Mouse (Mus musculus): ENCODE results near the gene Asic1. TPM values are rescaled to one million over a fixed set of nuclear protein-coding genes. Genes with fewer than 3 reads are reported as not detected.

The Asic1 gene
- polyA plus RNA-seq, 1 experiment from 2014 or later = 0.30 TPM

DNA sequence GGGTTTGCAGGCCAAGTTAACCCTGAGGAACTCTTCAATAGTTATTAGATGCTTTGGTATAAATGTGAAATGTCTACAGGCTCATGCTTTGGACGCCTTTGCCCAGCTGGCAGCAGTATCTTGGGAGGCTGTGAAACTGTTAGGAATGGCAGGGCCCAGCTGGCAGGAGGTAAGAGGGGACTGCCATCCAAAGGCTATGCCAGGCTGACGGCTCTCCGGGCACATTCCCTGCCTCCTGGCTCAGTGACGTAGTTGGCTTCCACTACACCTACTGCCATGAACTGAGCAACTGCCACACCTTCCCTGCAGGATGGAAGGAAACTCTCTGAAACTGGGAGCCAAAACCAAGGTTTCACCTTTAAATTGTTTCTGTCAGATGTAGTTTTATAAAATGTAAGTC is 70.1 kb downstream of the Asic1 start:
- H3K9ac ChIP-seq (ENCODE audit: low read depth, low read length) = no peak overlapping the region
- no peak overlapping the region for H3K4me3 ChIP-seq (ENCODE audit: low read depth, low read length)
- no peak overlapping the region for H3K27ac ChIP-seq (ENCODE audit: low read length)
- ATAC-seq (ENCODE audit: low read depth) = no peak
- H3K9me3 ChIP-seq (replicated peaks; ENCODE audit: control insufficient read depth, low read length) = no peaks in the 10 kb centered on the region
- no peak overlapping the region for H3K4me2 ChIP-seq (ENCODE audit: low read depth, low read length)
- WGBS (ENCODE audit: insufficient replicate concordance) = 71% methylated on average over 4 of the region's 4 CpGs
- H3K27me3 ChIP-seq (ENCODE audit: control insufficient read depth, insufficient read depth, low read depth, low read length) = no peaks in the 10 kb centered on the region
- H3K4me1 ChIP-seq (ENCODE audit: control insufficient read depth, low read depth, low read length) = no peaks in the 10 kb centered on the region
- no peaks in the 10 kb centered on the region for H3K36me3 ChIP-seq (ENCODE audit: control insufficient read depth, insufficient read depth)

Other genes starting within 250 kb of the Asic1 start
- 0.57 and 0.92 TPM in 2 replicates for gene Nckap5l, start 212.6 kb upstream of the Asic1 start, polyA plus RNA-seq (2015; fragmentation: Nextera tagmentation; extraction: Ambion mirVana)
- gene Bcdin3d, start 195.6 kb upstream of the Asic1 start, polyA plus RNA-seq (2015; fragmentation: Nextera tagmentation; extraction: Ambion mirVana) = 4.7 and 5.0 TPM in 2 replicates
- 0.02 TPM in 1 of 2 replicates, not detected in the other for gene Faim2, start 142.2 kb upstream of the Asic1 start, polyA plus RNA-seq (2015; fragmentation: Nextera tagmentation; extraction: Ambion mirVana)
- gene Aqp2, start 91.3 kb upstream of the Asic1 start, polyA plus RNA-seq (2015; fragmentation: Nextera tagmentation; extraction: Ambion mirVana) = not detected in 2 replicates
- gene Aqp5, start 79.6 kb upstream of the Asic1 start, polyA plus RNA-seq (2015; fragmentation: Nextera tagmentation; extraction: Ambion mirVana) = 0.07 TPM in 1 of 2 replicates, not detected in the other
- not detected in 2 replicates for gene Aqp6, start 69.0 kb upstream of the Asic1 start, polyA plus RNA-seq (2015; fragmentation: Nextera tagmentation; extraction: Ambion mirVana)
- 63.1 and 68.1 TPM in 2 replicates for gene Racgap1, start 18.7 kb upstream of the Asic1 start, polyA plus RNA-seq (2015; fragmentation: Nextera tagmentation; extraction: Ambion mirVana)
- gene Smarcd1, start 31.8 kb downstream of the Asic1 start, polyA plus RNA-seq (2015; fragmentation: Nextera tagmentation; extraction: Ambion mirVana) = 4.0 and 4.5 TPM in 2 replicates
- not detected in 2 replicates for gene Gm17349, start 35.1 kb downstream of the Asic1 start, polyA plus RNA-seq (2015; fragmentation: Nextera tagmentation; extraction: Ambion mirVana)
- gene Gpd1, start 47.1 kb downstream of the Asic1 start, polyA plus RNA-seq (2015; fragmentation: Nextera tagmentation; extraction: Ambion mirVana) = 36.3 and 42.2 TPM in 2 replicates
- gene Cox14, start 55.2 kb downstream of the Asic1 start, polyA plus RNA-seq (2015; fragmentation: Nextera tagmentation; extraction: Ambion mirVana) = 71.0 and 77.1 TPM in 2 replicates
- 6.9 and 8.5 TPM in 2 replicates for gene Cers5, start 102.5 kb downstream of the Asic1 start, polyA plus RNA-seq (2015; fragmentation: Nextera tagmentation; extraction: Ambion mirVana)
- 12.2 and 14.2 TPM in 2 replicates for gene Lima1, start 205.1 kb downstream of the Asic1 start, polyA plus RNA-seq (2015; fragmentation: Nextera tagmentation; extraction: Ambion mirVana)

All from liver, embryonic 16.5 days (tissue).